Mouse (Mus musculus) ES-Bruce4 (cell line): ENCODE results near the gene Optc. TPM values are rescaled to one million over a fixed set of nuclear protein-coding genes. Genes with fewer than 3 reads are reported as not detected.
A peak's percentile ranks its signal among the peaks of the same experiment; 100 is the strongest.

Experiments used
- H3K27ac ChIP-seq: 2 replicates; pipeline ENCODE4 v1.5.1; 2012; ENCODE audit warnings: low read length, inconsistent platforms; ENCODE audit not compliant: insufficient read depth
- H3K27me3 ChIP-seq: 2 replicates; pipeline ENCODE4 v1.6.1; 2012; ENCODE audit warnings: mild to moderate bottlenecking, low read length, inconsistent platforms; ENCODE audit not compliant: control insufficient read depth, poor library complexity, insufficient read depth, severe bottlenecking
- H3K36me3 ChIP-seq: 2 replicates; pipeline ENCODE4 v1.6.1; 2012; ENCODE audit warnings: inconsistent platforms, mild to moderate bottlenecking, low read length, moderate library complexity; ENCODE audit not compliant: control insufficient read depth, poor library complexity, insufficient read depth, severe bottlenecking
- H3K4me1 ChIP-seq: one replicate; pipeline ENCODE4 v1.8.1; 2011; ENCODE audit warnings: low read length; ENCODE audit not compliant: control insufficient read depth, insufficient read depth
- H3K4me3 ChIP-seq: 2 replicates; pipeline ENCODE4 v1.5.1; 2011; ENCODE audit warnings: low read depth, mild to moderate bottlenecking, low read length
- H3K9ac ChIP-seq: 2 replicates; pipeline ENCODE4 v1.6.1; 2012; ENCODE audit warnings: low read depth, mild to moderate bottlenecking, inconsistent platforms; ENCODE audit not compliant: poor library complexity, severe bottlenecking
- H3K9me3 ChIP-seq: replicated peaks from 2 replicates; pipeline ENCODE4 v1.6.1; 2012; ENCODE audit warnings: mild to moderate bottlenecking, low read length, inconsistent platforms; ENCODE audit not compliant: control insufficient read depth, poor library complexity, insufficient read depth, severe bottlenecking
- CTCF ChIP-seq: IDR thresholded peaks from one replicate; pipeline ENCODE4 v1.8.1; 2011; ENCODE audit warnings: low read depth, low read length
- EP300 ChIP-seq: IDR thresholded peaks from 2 replicates; pipeline ENCODE4 v1.6.1; 2011; ENCODE audit warnings: low read depth, low read length; ENCODE audit not compliant: insufficient read depth
- POLR2A ChIP-seq: IDR thresholded peaks from one replicate; pipeline ENCODE4 v1.8.1; 2011; ENCODE audit warnings: low read length; ENCODE audit not compliant: insufficient read depth
- polyA plus RNA-seq: library from polyadenylated mRNA; stranded (reverse); fragments of >200 nt; gene quantifications from 2 replicates; pipeline ENCODE4 v1.2.4, GENCODE M21; 2011; ENCODE audit warnings: low read depth; ENCODE audit not compliant: missing spikeins, insufficient read depth, insufficient read length

Optc gene
- polyA plus RNA-seq, 1 experiment: not detected

DNA sequence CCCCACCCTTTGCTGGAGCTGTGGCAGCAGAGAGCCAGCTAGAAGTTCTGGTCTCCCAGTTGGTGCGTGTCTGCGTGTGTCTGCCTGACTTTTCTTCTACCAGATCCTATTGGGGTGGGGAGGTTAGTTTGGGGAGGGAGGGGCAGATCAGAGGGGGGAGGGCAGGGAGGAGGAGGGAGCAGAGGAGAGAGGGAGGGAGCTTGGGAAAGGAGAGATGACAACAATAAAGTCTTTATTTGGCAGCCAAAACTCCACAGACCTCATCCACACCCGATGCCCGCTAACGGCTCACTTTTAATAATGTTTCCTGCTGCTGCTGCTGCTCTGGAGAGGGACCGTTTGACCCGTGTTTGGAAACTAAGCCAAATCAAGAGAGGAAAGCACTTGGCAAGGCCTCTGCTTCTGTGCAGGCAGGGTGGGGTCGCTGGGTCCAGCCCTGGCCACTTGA is 13.5 kb upstream of the Optc start, which contains the start of gene Prelp:
Gene Prelp (minus strand): TSS at position 111 of the 448 bp plus-strand sequence.
- Histone ChIP-seq H3K4me1 (no peaks in the 10 kb centered on the region), H3K9ac (no peak within 1 kb of the TSS), H3K27ac (no peak within 1 kb of the TSS), H3K9me3 (no peaks in the 10 kb centered on the region), H3K4me3 (no peak within 1 kb of the TSS), H3K36me3 (no peaks in the 10 kb centered on the region), H3K27me3 (no peaks in the 10 kb centered on the region)
- TF ChIP-seq POLR2A: no peak
- TF ChIP-seq EP300: no peak

DNA sequence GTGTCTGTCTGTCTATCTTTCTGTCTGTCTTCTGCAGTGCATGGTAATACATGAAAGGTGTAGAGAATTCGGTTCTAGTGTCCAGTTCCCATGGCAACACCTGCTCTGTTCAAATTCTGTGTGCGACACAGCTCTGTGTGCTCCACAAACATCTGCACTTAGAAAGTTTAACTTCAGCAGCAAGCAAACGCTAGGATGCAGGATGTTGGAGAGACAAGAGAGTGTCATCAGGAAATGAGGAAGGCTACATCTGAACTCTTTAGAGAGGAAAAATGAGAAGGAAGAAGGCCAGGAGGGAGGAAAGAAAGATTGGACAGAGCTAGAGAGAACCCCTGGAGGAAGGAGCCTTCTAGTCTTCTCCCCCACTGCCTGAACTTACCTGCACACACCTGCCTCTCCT is 13.1 kb upstream of the Optc start:
- no peaks in the 10 kb centered on the region for H3K9me3 ChIP-seq
- no peaks in the 10 kb centered on the region for H3K4me1 ChIP-seq
- H3K4me3 ChIP-seq: no peak overlapping the region
- H3K36me3 ChIP-seq: no peaks in the 10 kb centered on the region
- H3K27me3 ChIP-seq: no peaks in the 10 kb centered on the region
- H3K9ac ChIP-seq: no peak overlapping the region
- TF ChIP-seq EP300 (no peak), CTCF (no peak), POLR2A (no peak)
- no peak overlapping the region for H3K27ac ChIP-seq

DNA sequence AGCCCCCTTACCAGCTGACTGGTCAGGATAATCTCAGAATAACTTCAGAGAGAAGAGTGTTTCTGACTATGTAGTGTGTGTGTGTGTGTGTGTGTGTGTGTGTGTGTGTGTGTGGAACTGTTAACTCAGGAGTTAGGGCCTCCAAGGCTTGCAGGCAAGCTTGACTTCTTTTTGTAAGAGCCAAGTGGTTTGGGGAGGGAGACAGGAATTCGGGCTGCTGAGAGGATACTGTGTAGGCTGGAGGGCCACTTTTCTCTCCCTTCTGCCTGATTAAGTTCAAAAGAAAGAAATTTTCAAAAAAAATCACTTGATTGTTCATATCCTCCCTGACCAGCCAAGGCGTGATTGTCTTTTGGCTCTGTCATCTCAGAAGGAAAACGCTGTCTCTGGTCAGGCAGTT is 12.6 kb upstream of the Optc start:
- H3K4me1 ChIP-seq: no peaks in the 10 kb centered on the region

DNA sequence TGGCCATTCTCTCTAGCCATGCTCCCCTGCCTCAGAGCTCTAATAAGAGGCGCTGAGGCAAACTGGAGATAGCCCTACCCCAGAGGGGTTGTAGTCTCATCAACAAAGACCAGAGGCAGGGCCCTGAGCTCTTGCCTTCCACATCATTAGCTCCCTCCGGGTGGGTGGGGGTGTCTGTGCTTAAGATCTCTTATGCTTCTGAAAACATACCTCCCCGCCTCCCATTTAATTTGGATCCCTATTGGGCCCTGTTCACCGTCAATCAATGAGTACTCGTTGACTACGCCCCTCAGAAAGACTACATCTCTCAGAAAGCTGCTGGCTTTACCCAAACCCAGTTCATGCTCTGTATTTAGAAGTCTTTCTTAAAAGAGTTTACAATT is 10.3 kb upstream of the Optc start:
- Histone ChIP-seq H3K4me1 (no peaks in the 10 kb centered on the region), H3K27me3 (no peaks in the 10 kb centered on the region), H3K9me3 (no peaks in the 10 kb centered on the region), H3K27ac (no peak overlapping the region), H3K4me3 (no peak overlapping the region), H3K9ac (no peak overlapping the region), H3K36me3 (no peaks in the 10 kb centered on the region)
- TF ChIP-seq POLR2A: no peak
- TF ChIP-seq CTCF: no peak
- TF ChIP-seq EP300: no peak

More for the DNA sequence above, 12.6 kb upstream of the Optc start:
- Histone ChIP-seq H3K9me3 (no peaks in the 10 kb centered on the region), H3K27me3 (no peaks in the 10 kb centered on the region), H3K4me3 (no peak overlapping the region), H3K9ac (no peak overlapping the region), H3K36me3 (no peaks in the 10 kb centered on the region), H3K27ac (no peak overlapping the region)
- TF ChIP-seq CTCF: no peak
- no peak for TF ChIP-seq EP300
- no peak for TF ChIP-seq POLR2A

- no peak for TF ChIP-seq EP300
- TF ChIP-seq CTCF: no peak
- TF ChIP-seq POLR2A: no peak
- Histone ChIP-seq H3K36me3 (no peaks in the 10 kb centered on the region), H3K4me1 (no peaks in the 10 kb centered on the region), H3K4me3 (0 out of 2 replicates have a peak overlapping the region, but pooled peaks have one; percentile 3), H3K27ac (no peak overlapping the region), H3K27me3 (no peaks in the 10 kb centered on the region), H3K9ac (no peak overlapping the region), H3K9me3 (no peaks in the 10 kb centered on the region)
Observed at GRCm38 (mm10) chr1:133917456-133918087, 9.8 kb upstream of the Optc start.

GRCm38 (mm10) chr1:133915723-133916355 is 8.0 kb upstream of the Optc start:
- TF ChIP-seq POLR2A: no peak
- no peak for TF ChIP-seq EP300
- no peak for TF ChIP-seq CTCF
- H3K27ac ChIP-seq: no peak overlapping the region
- H3K9ac ChIP-seq: no peak overlapping the region
- H3K36me3 ChIP-seq: no peaks in the 10 kb centered on the region
- H3K4me1 ChIP-seq: no peaks in the 10 kb centered on the region
- H3K27me3 ChIP-seq: no peaks in the 10 kb centered on the region
- no peak overlapping the region for H3K4me3 ChIP-seq
- H3K9me3 ChIP-seq: no peaks in the 10 kb centered on the region
